Mouse (Mus musculus): Measurements from ENCODE around the gene Rapgef5. TPM values are rescaled to one million over a fixed set of nuclear protein-coding genes. Genes with fewer than 3 reads are reported as not detected.

Rapgef5 gene
- polyA plus RNA-seq, 1 experiment from 2014 or later = 2.1 TPM

DNA sequence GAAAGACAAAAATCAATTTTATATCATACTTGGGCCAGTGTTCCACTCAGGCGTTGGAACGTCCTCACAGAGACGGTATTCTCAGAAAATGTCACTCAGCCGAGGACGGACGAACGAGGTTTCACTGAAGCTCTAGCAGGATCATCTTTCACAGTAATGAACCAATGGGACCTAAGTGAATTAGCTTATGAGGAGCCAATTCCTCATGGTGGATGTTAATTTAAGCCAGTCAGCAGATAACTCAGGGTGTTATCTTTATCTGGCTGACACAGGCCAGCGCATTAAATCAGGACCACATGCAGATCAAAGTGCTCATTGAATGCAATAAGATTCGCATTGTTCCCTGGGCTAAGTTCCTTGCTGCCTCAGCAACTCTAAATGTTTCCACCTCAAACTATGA lies 234.8 kb downstream of the Rapgef5 start:
- no peak for TF ChIP-seq CTCF (IDR thresholded peaks at IDR 0.05)
- in situ Hi-C loops (cut with MboI; ENCODE audit: low pct_unique_long_range_greater_than_20kb) = loop anchor here (25.0 kb wide), 1 partner anchor 1114 kb away; no protein-coding TSS in a partner anchor
- no peaks in the 10 kb centered on the region for H3K27me3 ChIP-seq
- POLR2A ChIA-PET = no interaction called here
- no peak for ATAC-seq
- CTCF ChIA-PET = no interaction called here
- no peak for DNase-seq (ENCODE audit: low read depth, low spot score)

- POLR2A ChIA-PET = no interaction called here
- DNase-seq (ENCODE audit: low read depth, low spot score) = no peak
- in situ Hi-C loops (cut with MboI; ENCODE audit: low pct_unique_long_range_greater_than_20kb) = loop anchor here (25.0 kb wide), 1 partner anchor 1114 kb away; no protein-coding TSS in a partner anchor
- no peak for TF ChIP-seq CTCF (IDR thresholded peaks at IDR 0.05)
- CTCF ChIA-PET = no interaction called here
- ATAC-seq = no peak
- no peaks in the 10 kb centered on the region for H3K27me3 ChIP-seq
These were observed 235.5 kb downstream of the Rapgef5 start for GRCm38 (mm10) chr12:117751520-117752383.

DNA sequence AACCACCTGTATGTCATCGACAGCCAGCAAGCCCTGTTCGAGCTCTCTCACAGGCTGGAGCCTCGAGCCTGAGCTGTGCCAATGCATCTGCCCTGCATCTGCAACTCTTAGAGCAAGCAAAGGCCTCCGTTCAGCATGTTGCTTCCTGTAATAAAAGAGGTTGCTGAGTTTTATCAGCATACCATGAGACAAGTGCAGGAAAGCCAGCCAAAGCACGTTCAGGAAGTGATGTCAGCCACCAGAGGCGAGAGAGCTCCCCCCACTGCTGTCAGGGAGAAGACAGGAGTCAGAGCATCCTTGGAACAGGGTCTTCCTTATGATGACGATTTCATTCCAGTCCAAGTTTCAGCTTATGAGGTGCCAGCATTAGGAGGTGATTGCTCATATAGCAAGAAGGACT lies 239.7 kb downstream of the Rapgef5 start:
- H3K27me3 ChIP-seq = no peaks in the 10 kb centered on the region
- POLR2A ChIA-PET = no interaction called here
- CTCF ChIA-PET = interaction anchor here (1.2 kb wide), 1 partner anchor 13 kb away, joined by 3 read pairs; no protein-coding TSS in a partner anchor
- DNase-seq (ENCODE audit: low read depth, low spot score) (no peak), ATAC-seq (no peak)
- in situ Hi-C loops (cut with MboI; ENCODE audit: low pct_unique_long_range_greater_than_20kb) = loop anchor here (25.0 kb wide), 1 partner anchor 1119 kb away; no protein-coding TSS in a partner anchor
- no peak for TF ChIP-seq CTCF (IDR thresholded peaks at IDR 0.05)

DNA sequence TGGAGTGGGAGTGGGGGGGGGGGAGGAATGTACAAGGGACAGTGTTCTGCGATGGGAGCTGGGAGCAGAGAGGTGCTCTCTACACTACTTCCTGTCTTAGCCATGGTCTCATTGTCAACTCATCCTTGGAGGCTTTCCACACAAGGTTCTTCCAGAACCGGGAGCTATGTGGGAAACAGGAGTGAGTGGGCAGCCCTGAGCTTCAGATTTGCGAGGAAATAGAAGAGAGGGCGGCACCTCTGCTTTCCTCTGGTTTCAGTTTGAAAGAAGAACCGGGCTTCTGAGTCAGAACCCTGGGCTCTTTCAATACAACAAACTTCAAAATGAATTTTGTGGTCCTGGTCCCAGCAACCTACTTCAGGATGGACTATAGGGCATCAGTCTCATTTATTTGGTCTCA lies 244.1 kb downstream of the Rapgef5 start:
- ATAC-seq = no peak
- no peak for DNase-seq (ENCODE audit: low read depth, low spot score)
- TF ChIP-seq CTCF (IDR thresholded peaks at IDR 0.05) = no peak
- in situ Hi-C loops (cut with MboI; ENCODE audit: low pct_unique_long_range_greater_than_20kb) = loop anchor here (5.0 to 25.0 kb wide), 3 partner anchors 168 to 1123 kb away; no protein-coding TSS in a partner anchor
- ChIA-PET CTCF (interaction anchor here (0.7 to 1.6 kb wide), 2 partner anchors 11 to 235 kb away, joined by 3 to 4 read pairs; no protein-coding TSS in a partner anchor), POLR2A (interaction anchor here (0.7 kb wide), 1 partner anchor 325 kb away, joined by 3 read pairs; no protein-coding TSS in a partner anchor)
- no peaks in the 10 kb centered on the region for H3K27me3 ChIP-seq

DNA sequence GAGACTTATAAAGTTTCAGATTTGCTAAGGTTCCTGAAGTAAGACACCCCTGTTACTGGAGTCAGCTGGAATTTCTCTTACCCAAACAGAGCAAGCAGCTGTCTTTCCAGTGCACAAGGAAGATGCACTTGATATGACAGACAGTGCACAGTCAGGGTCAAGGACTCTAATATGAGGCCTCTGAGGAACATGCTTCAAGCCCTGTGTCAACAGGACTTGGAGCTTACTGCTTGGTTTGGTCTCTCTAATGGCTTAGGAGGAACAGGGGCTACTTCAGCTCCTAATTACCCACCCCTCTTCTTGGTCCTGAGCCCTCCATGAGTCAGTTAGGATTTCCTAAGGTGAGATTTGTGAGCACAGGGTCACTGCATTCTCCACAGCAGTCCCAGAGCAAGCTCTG lies 244.6 kb downstream of the Rapgef5 start:
- H3K27me3 ChIP-seq = no peaks in the 10 kb centered on the region
- DNase-seq (ENCODE audit: low read depth, low spot score) (no peak), ATAC-seq (no peak)
- in situ Hi-C loops (cut with MboI; ENCODE audit: low pct_unique_long_range_greater_than_20kb) = loop anchor here (5.0 to 25.0 kb wide), 3 partner anchors 169 to 1124 kb away; no protein-coding TSS in a partner anchor
- CTCF ChIA-PET = interaction anchor here (0.7 to 1.6 kb wide), 2 partner anchors 12 to 236 kb away, joined by 3 to 4 read pairs; no protein-coding TSS in a partner anchor
- no peak for TF ChIP-seq CTCF (IDR thresholded peaks at IDR 0.05)
- POLR2A ChIA-PET = interaction anchor here (0.7 kb wide), 1 partner anchor 325 kb away, joined by 3 read pairs; no protein-coding TSS in a partner anchor

DNA sequence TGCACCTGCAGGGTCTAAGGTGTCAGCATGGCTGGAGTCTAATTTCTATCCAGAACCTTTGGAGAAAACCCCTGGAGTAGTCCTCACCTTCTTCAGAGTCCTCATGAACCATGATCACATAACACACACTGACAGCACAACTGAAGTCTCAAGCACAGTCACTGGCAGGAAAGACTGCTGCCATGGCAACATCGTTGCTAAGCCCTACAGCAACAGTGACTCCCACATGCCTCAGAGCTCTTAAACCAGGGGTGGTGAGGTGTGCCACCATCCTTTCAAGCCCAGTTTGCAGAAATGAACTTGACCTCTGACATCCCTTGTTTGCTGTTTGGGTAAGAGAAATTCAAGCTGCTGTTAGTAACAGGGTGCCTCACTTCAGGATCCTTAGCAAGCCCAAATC lies 245.4 kb downstream of the Rapgef5 start:
- POLR2A ChIA-PET = no interaction called here
- no peaks in the 10 kb centered on the region for H3K27me3 ChIP-seq
- in situ Hi-C loops (cut with MboI; ENCODE audit: low pct_unique_long_range_greater_than_20kb) = loop anchor here (5.0 to 25.0 kb wide), 3 partner anchors 169 to 1124 kb away; no protein-coding TSS in a partner anchor
- DNase-seq (ENCODE audit: low read depth, low spot score) (no peak), ATAC-seq (no peak)
- CTCF ChIA-PET = no interaction called here
- no peak for TF ChIP-seq CTCF (IDR thresholded peaks at IDR 0.05)

DNA sequence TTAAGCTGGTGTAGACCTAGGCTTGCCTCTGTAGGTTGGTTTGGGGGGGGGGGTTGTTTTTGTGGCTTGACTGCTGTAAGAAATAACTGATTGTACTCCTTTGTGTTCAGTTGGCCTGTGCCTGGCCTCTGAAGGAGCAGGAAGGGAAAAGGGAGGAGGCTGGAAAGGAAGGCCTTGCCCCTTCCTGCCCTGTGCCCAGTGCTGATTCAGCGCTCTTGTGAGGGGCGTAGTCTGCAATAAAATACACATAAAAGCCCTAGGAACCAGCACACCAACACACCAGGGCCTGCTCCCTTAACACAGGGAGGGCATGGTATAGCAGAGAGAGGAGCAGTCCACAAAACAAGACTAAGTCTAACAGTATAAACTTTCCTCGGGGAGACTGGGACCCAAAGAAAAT lies 247.0 kb downstream of the Rapgef5 start:
- DNase-seq (ENCODE audit: low read depth, low spot score) = no peak
- TF ChIP-seq CTCF (IDR thresholded peaks at IDR 0.05) = no peak
- ATAC-seq = no peak
- in situ Hi-C loops (cut with MboI; ENCODE audit: low pct_unique_long_range_greater_than_20kb) = loop anchor here (5.0 to 25.0 kb wide), 3 partner anchors 171 to 1126 kb away; no protein-coding TSS in a partner anchor
- ChIA-PET POLR2A (no interaction called here), CTCF (no interaction called here)
- no peaks in the 10 kb centered on the region for H3K27me3 ChIP-seq

DNA sequence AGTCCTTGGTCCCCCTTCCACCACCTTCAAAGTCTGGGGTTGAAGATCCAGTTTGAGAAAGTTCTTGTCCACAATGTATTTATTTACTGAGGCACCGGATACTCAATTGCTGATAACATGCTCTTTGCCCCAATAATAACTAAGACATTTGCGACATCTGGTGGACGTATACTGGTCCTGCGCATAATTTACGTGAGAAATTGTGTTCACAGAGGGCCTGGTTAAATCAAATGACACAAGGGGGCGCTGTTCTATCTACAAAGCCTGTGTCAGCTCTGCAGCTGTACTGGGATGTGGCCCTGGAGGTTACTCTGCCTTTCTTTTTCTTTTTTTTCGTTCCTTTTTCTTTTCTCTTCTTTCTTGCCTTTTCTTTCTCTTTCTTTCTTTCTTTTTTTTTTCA lies 248.6 kb downstream of the Rapgef5 start:
- DNase-seq (ENCODE audit: low read depth, low spot score) (peak; percentile 55), ATAC-seq (peak; percentile 81)
- TF ChIP-seq CTCF (IDR thresholded peaks at IDR 0.05) = peak; percentile 96
- H3K27me3 ChIP-seq = no peaks in the 10 kb centered on the region
- ChIA-PET CTCF (interaction anchor here (0.6 to 2.1 kb wide), 22 partner anchors 9 to 383 kb away, joined by 3 to 14 read pairs (median 4); no protein-coding TSS in a partner anchor), POLR2A (no interaction called here)
- in situ Hi-C loops (cut with MboI; ENCODE audit: low pct_unique_long_range_greater_than_20kb) = loop anchor here (5.0 to 25.0 kb wide), 3 partner anchors 173 to 1128 kb away; no protein-coding TSS in a partner anchor

- in situ Hi-C loops (cut with MboI; ENCODE audit: low pct_unique_long_range_greater_than_20kb) = loop anchor here (25.0 kb wide), 1 partner anchor 1132 kb away; no protein-coding TSS in a partner anchor
- ATAC-seq = no peak
- peak; percentile 79 for TF ChIP-seq CTCF (IDR thresholded peaks at IDR 0.05)
These were observed 252.8 kb downstream of the Rapgef5 start for GRCm38 (mm10) chr12:117769113-117769512.

DNA sequence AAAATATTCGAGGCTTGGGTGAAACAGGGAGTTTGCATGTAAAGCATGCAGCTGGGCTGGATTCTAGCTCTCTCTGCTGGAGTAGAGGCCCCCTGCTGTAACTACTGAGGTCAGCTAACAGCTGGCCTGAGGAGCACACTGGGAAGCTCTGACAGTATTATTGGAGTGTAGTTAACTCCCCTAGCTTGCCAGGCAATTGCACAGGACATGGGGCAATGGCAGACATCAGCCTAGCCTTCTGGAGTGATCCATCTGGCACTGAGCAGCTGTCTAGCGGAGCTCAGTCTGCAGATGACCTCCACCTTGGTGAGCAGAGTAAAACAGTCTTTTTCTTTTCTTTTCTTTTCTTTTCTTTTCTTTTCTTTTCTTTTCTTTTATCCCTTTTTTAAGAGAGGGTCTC lies 253.9 kb downstream of the Rapgef5 start:
- H3K27me3 ChIP-seq = peaks cover 9% of the 10 kb centered on the region
- ATAC-seq = no peak
- no peak for TF ChIP-seq CTCF (IDR thresholded peaks at IDR 0.05)
- DNase-seq (ENCODE audit: low read depth, low spot score) = no peak
- in situ Hi-C loops (cut with MboI; ENCODE audit: low pct_unique_long_range_greater_than_20kb) = loop anchor here (5.0 to 25.0 kb wide), 2 partner anchors 82 to 1133 kb away; no protein-coding TSS in a partner anchor
- ChIA-PET POLR2A (no interaction called here), CTCF (interaction anchor here (1.1 to 1.6 kb wide), 4 partner anchors 14 to 385 kb away, joined by 3 to 5 read pairs (median 3); no protein-coding TSS in a partner anchor)

More at GRCm38 (mm10) chr12:117769113-117769512, 252.8 kb downstream of the Rapgef5 start:
- DNase-seq (ENCODE audit: low read depth, low spot score) = no peak
- ChIA-PET POLR2A (no interaction called here), CTCF (interaction anchor here (0.8 to 1.6 kb wide), 5 partner anchors 12 to 384 kb away, joined by 3 read pairs; no protein-coding TSS in a partner anchor)
- H3K27me3 ChIP-seq = peaks cover 9% of the 10 kb centered on the region
